Mouse (Mus musculus) midbrain, embryonic 16.5 days (tissue): ENCODE measurements around the gene Lce3e. TPM values are rescaled to one million over a fixed set of nuclear protein-coding genes. Genes with fewer than 3 reads are reported as not detected.
A peak's percentile ranks its signal among the peaks of the same experiment; 100 is the strongest.

Source experiments
- ATAC-seq: fragments of 200-750 bp; cut with Nextera tagmentation; 2 replicates; pipeline ENCODE4 v1.8.0; 2017; ENCODE audit warnings: moderate TSS enrichment
- H3K27ac ChIP-seq: fragments of 300-500 bp; sonication (generic); 2 replicates; pipeline ENCODE4 v1.5.1; 2014; ENCODE audit warnings: mild to moderate bottlenecking, low read length, mixed read lengths
- H3K27me3 ChIP-seq: fragments of 300-500 bp; sonication (generic); 2 replicates; pipeline ENCODE4 v1.6.1; 2014; ENCODE audit warnings: low read depth, low read length, mixed read lengths; ENCODE audit not compliant: control insufficient read depth, insufficient read depth
- H3K36me3 ChIP-seq: fragments of 300-500 bp; sonication (generic); 2 replicates; pipeline ENCODE4 v1.6.1; 2014; ENCODE audit warnings: mild to moderate bottlenecking, low read length, moderate library complexity, mixed read lengths; ENCODE audit not compliant: control insufficient read depth, insufficient read depth
- H3K4me1 ChIP-seq: fragments of 300-500 bp; sonication (generic); 2 replicates; pipeline ENCODE4 v1.6.1; 2014; ENCODE audit warnings: mild to moderate bottlenecking, low read length, mixed read lengths; ENCODE audit not compliant: control insufficient read depth, insufficient read depth
- H3K4me2 ChIP-seq: fragments of 300-500 bp; sonication (generic); 2 replicates; pipeline ENCODE4 v1.6.1; 2014; ENCODE audit warnings: mild to moderate bottlenecking, low read length, mixed read lengths
- H3K4me3 ChIP-seq: fragments of 300-500 bp; sonication (generic); 2 replicates; pipeline ENCODE4 v1.5.1; 2014; ENCODE audit warnings: low read depth, mild to moderate bottlenecking, low read length, moderate library complexity, mixed read lengths
- H3K9ac ChIP-seq: fragments of 300-500 bp; sonication (generic); 2 replicates; pipeline ENCODE4 v1.6.1; 2014; ENCODE audit warnings: low read depth, low read length, mixed read lengths
- H3K9me3 ChIP-seq: fragments of 300-500 bp; sonication (generic); replicated peaks from 2 replicates; pipeline ENCODE4 v1.6.1; 2014; ENCODE audit warnings: mild to moderate bottlenecking, low read length, mixed read lengths; ENCODE audit not compliant: control insufficient read depth, poor library complexity, severe bottlenecking
- whole genome bisulfite sequencing: fragments of 180-500 bp; shearing (Covaris S2); extraction: QIAGEN DNeasy Blood & Tissue Kit; methylation state at CpG from one replicate; pipeline ENCODE4 v1.1.7; 2014; 5-methylcytosine and 5-hydroxymethylcytosine counted together
- polyA plus RNA-seq: library from polyadenylated mRNA; unstranded; fragments of >200 nt; fragmentation: Nextera tagmentation; extraction: Ambion mirVana; gene quantifications from 2 replicates; pipeline ENCODE4 v1.2.1, GENCODE M21; 2015

Gene Lce3e
- not detected in 2 replicates for polyA plus RNA-seq

DNA sequence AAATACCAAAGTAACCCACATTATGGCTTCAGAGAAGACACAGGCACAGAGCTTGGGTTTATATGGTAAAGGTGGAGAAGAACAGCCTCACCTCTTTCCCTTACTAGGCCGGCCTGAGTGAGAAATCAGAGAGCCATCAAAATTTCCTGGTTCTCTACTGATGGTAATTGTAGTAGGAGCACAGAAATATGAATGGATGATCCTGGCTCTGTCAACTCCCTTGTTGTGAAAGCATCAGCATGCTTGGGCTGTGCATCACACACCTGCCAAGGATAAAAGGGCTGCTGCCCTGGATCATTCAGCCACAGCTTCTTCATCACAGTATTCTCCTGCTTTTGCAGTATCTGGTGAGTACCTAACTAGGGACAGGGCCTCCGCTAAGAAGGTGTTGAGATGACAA is at the start of gene Lce3e:
Gene Lce3e, plus strand, starts transcription at position 301 of the 400 bp plus-strand sequence.
- no peak within 1 kb of the TSS for H3K4me3 ChIP-seq
- no peaks in the 10 kb centered on the region for H3K4me1 ChIP-seq
- H3K9ac ChIP-seq = no peak within 1 kb of the TSS
- H3K27me3 ChIP-seq = no peaks in the 10 kb centered on the region
- no peak within 1 kb of the TSS for H3K4me2 ChIP-seq
- 94% methylated on average over 2 of the region's 2 CpGs for WGBS
- no peak for ATAC-seq
- H3K9me3 ChIP-seq = no peaks in the 10 kb centered on the region
- no peak within 1 kb of the TSS for H3K27ac ChIP-seq
- H3K36me3 ChIP-seq = no peaks in the 10 kb centered on the region

DNA sequence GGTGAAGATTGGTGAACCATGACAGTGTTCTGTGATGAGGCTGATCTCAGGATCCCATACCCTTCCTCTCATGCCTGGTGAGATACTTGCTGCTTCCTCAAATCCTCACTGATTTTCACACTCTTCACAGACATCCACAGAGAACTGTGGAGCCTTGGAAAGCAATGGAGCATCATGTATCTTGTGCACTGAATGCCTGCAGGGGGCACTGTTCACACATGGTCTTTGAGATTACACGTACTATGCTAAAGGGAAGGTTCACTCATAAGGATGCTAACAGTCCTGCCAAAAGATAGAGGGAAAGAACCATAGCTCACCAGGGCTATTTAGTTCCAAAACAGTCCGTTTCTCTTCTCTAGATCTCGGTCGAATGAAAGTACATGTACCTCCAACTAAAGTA is 46.5 kb upstream of the Lce3e start:
- no peak overlapping the region for H3K9ac ChIP-seq
- no peaks in the 10 kb centered on the region for H3K4me1 ChIP-seq
- H3K4me2 ChIP-seq = no peak overlapping the region
- ATAC-seq = no peak
- H3K27ac ChIP-seq = no peak overlapping the region
- 65% methylated on average over 4 of the region's 4 CpGs for WGBS
- no peaks in the 10 kb centered on the region for H3K36me3 ChIP-seq
- no peak overlapping the region for H3K4me3 ChIP-seq
- H3K9me3 ChIP-seq = no peaks in the 10 kb centered on the region
- H3K27me3 ChIP-seq = no peaks in the 10 kb centered on the region

DNA sequence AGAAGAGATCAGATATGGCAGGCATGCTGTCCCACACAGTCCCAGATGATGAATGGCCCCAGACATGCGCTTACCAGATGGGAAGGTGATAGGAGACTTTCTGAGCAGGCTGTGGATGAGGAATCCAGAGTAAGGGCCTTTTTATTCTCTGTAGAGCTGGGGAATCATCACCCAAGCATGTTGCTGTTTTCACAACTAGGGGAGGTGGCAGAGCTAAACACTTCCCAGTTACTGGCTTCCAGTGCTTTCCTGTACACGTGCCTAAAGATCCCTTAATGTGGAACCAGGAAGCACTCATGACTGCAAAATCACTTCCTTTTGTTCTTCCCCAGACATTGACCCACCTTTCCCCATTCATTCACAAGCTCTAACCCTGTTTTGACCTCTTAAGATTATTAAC is 40.7 kb upstream of the Lce3e start, which contains the start of gene Lce3a:
Gene Lce3a, minus strand, starts transcription at position 101 of the 400 bp plus-strand sequence.
- no peaks in the 10 kb centered on the region for H3K36me3 ChIP-seq
- H3K4me1 ChIP-seq = no peaks in the 10 kb centered on the region
- no peak within 1 kb of the TSS for H3K9ac ChIP-seq
- WGBS = 71% methylated on average over 2 of the region's 2 CpGs
- H3K27me3 ChIP-seq = no peaks in the 10 kb centered on the region
- no peak within 1 kb of the TSS for H3K27ac ChIP-seq
- H3K9me3 ChIP-seq = no peaks in the 10 kb centered on the region
- no peak within 1 kb of the TSS for H3K4me3 ChIP-seq
- ATAC-seq = no peak
- H3K4me2 ChIP-seq = no peak within 1 kb of the TSS

DNA sequence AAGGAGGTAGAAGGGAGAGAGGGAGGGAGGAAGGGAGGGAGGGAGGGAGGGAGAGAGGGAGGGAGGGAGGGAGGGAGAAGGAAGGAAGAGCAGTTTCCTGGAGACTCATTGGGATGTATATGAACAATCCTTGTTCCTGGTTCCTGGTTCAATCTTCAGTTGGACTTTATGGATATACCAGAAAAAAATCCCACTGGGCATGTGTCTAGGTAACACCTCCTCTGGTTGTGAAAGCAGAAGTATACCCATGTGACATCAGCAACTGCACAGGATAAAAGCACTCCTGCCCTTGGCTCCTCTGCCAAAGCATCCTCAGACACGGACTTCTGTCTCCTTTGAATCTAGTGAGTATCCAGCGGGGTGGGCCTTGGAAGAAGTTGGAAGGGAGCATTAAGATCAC is 34.2 kb upstream of the Lce3e start, which contains the start of gene Lce3b:
Gene Lce3b, plus strand, starts transcription at position 301 of the 400 bp plus-strand sequence.
- Histone ChIP-seq H3K4me1 (no peaks in the 10 kb centered on the region), H3K27ac (no peak within 1 kb of the TSS), H3K27me3 (no peaks in the 10 kb centered on the region), H3K4me3 (no peak within 1 kb of the TSS), H3K4me2 (no peak within 1 kb of the TSS), H3K9me3 (no peaks in the 10 kb centered on the region), H3K9ac (no peak within 1 kb of the TSS), H3K36me3 (no peaks in the 10 kb centered on the region)
- ATAC-seq = no peak
- WGBS = 57% methylated on average over 2 of the region's 2 CpGs

DNA sequence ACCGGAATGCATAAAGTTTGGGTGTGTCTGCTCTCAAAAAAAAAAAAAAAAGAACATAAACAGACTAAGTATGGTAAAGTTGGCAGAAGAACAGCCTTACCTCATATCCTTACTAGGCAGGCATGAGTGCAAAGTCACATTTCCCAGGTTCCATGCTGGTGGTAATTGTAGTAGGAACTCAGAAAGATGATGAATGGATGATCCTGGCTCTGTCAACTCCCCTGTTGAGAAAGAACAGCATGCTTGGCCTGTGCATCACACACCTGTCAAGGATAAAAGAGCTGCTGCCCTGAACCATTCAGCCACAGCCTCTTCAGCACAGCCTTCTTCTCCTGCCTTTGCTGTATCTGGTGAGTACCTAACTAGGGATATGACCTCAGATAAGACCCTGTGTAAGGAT is 22.7 kb upstream of the Lce3e start, which contains the start of gene Lce3c:
Gene Lce3c, plus strand, starts transcription at position 301 of the 400 bp plus-strand sequence.
- Histone ChIP-seq H3K4me2 (no peak within 1 kb of the TSS), H3K27ac (no peak within 1 kb of the TSS), H3K9me3 (no peaks in the 10 kb centered on the region), H3K4me3 (no peak within 1 kb of the TSS), H3K9ac (no peak within 1 kb of the TSS), H3K4me1 (no peaks in the 10 kb centered on the region), H3K36me3 (no peaks in the 10 kb centered on the region), H3K27me3 (no peaks in the 10 kb centered on the region)
- 90% methylated on average over 1 of the region's 1 CpGs for WGBS
- no peak for ATAC-seq

DNA sequence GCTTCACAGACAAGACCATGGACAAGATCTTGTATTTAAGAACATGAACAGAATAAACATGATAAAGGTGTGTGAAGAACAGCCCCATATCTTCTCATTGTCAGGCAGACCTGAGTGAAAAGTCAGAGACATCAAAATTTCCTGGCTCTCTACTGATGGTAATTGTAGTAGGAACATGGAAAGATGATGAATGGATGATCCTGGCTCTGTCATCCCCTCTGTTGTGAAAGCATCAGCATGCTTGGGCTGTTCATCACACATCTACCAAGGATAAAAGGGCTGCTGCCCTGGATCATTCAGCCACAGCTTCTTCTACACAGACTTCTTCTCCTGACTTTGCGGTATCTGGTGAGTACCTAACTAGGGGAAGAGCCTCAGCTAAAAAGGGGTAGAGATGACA is 9.8 kb upstream of the Lce3e start, which contains the start of gene Lce3d:
Gene Lce3d, plus strand, starts transcription at position 301 of the 400 bp plus-strand sequence.
- no peaks in the 10 kb centered on the region for H3K36me3 ChIP-seq
- WGBS = 100% methylated on average over 1 of the region's 1 CpGs
- no peak within 1 kb of the TSS for H3K4me2 ChIP-seq
- no peak within 1 kb of the TSS for H3K27ac ChIP-seq
- H3K9ac ChIP-seq = no peak within 1 kb of the TSS
- H3K4me3 ChIP-seq = no peak within 1 kb of the TSS
- no peaks in the 10 kb centered on the region for H3K4me1 ChIP-seq
- no peaks in the 10 kb centered on the region for H3K27me3 ChIP-seq
- no peaks in the 10 kb centered on the region for H3K9me3 ChIP-seq
- no peak for ATAC-seq

DNA sequence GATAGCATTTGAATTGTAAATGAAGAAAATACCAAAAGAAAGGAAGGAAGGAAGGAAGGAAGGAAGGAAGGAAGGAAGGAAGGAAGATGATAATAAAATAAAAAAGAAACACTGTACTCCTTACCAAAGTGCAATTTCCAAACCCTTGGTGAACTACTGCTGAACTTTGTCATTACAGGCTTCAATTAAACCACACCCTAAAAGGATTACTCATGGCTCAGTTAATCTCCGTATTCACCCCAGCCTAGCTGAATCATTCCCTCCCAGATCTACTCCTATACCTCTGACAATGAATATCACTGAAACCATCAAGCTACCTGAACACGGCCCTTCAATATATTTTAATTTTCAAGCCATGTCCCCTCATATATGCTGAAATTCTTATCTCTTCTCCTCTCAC is 11.6 kb downstream of the Lce3e start:
- no peaks in the 10 kb centered on the region for H3K36me3 ChIP-seq
- no peak overlapping the region for H3K4me2 ChIP-seq
- H3K27me3 ChIP-seq = no peaks in the 10 kb centered on the region
- 68% methylated on average over 2 of the region's 2 CpGs for WGBS
- H3K9me3 ChIP-seq = no peaks in the 10 kb centered on the region
- no peak overlapping the region for H3K27ac ChIP-seq
- no peak for ATAC-seq
- H3K4me1 ChIP-seq = no peaks in the 10 kb centered on the region
- no peak overlapping the region for H3K9ac ChIP-seq
- no peak overlapping the region for H3K4me3 ChIP-seq

DNA sequence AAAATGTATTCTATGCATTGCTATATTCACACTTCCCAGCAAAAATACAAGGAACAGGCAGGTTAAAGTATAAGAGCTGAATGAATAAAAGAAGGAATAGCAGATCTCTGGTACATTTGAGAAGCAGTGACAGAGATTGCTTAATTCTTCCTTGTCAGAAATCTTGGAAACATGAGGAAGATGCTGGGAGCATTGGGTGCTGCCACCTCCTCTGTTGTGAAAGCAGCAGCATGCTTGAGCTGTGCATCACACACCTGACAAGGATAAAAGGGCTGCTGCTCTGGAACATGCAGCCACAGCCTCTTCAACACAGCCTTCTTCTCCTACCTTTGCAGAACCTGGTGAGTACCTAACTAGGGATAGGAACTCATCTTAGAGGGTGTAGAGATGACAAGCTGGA is 25.1 kb downstream of the Lce3e start, which contains the start of gene Lce3f:
Gene Lce3f, plus strand, starts transcription at position 301 of the 400 bp plus-strand sequence.
- no peak for ATAC-seq
- Histone ChIP-seq H3K36me3 (no peaks in the 10 kb centered on the region), H3K9ac (no peak within 1 kb of the TSS), H3K27me3 (no peaks in the 10 kb centered on the region), H3K9me3 (no peaks in the 10 kb centered on the region), H3K27ac (no peak within 1 kb of the TSS), H3K4me3 (no peak within 1 kb of the TSS), H3K4me2 (no peak within 1 kb of the TSS), H3K4me1 (no peaks in the 10 kb centered on the region)

DNA sequence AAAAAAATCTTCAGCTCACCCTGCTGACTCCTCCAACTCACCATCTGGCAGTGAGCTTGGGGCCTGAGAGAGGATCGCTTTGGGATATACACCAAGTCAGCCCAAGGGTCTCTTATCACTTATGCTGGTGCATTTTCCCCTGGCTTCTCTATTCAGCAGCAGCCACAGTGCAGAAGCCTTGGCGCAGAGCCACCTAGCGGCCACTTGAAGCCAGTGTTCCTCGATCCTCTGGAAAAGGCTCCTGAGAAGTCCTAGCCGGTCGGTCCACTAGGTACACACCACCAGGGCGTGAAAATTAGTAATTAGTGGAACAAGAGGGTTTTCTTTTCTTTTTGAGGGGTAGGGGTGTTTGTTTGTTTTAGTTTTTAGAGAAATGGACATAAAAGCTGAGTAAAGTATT is 31.8 kb downstream of the Lce3e start:
- H3K4me1 ChIP-seq = no peaks in the 10 kb centered on the region
- H3K27me3 ChIP-seq = no peaks in the 10 kb centered on the region
- H3K27ac ChIP-seq = no peak overlapping the region
- H3K4me3 ChIP-seq = no peak overlapping the region
- H3K36me3 ChIP-seq = no peaks in the 10 kb centered on the region
- no peaks in the 10 kb centered on the region for H3K9me3 ChIP-seq
- no peak overlapping the region for H3K4me2 ChIP-seq
- ATAC-seq = peak; percentile 97
- 5% methylated on average over 7 of the region's 7 CpGs for WGBS
- no peak overlapping the region for H3K9ac ChIP-seq
